ENCODE assay signal across 7 mouse cellular contexts in the genomic region with DNA sequence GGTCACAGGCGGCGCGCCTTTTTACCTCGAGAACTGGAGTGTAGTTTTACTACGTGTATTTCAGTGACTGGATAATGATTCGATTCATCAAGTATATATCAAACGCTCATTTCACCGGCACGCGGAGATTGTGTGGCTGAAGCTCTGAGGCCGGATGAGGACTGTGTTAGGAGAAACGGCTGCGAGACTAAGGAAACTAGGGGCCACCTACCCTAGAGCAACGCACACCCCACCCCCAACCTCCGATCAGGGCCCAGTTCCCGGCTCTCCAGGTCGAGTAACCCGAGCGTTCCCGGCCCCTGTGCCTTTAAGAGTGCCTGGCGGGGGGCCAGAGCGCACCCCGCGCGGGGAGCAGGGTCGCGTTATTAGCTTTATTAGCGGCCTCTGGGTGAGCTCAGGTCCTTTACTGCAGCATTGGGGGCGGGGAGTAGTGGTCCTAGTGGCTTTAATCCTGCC. TPM values are rescaled to one million over a fixed set of nuclear protein-coding genes. Genes with fewer than 3 reads are reported as not detected.
DNase-seq lines count a peak whose midpoint lies in the region; ATAC-seq and TF ChIP-seq lines count a peak whose summit lies in the region.

No protein-coding gene starts in this region.

- no peak overlapping the region for H3K9ac ChIP-seq in ES-Bruce4 (ENCODE audit: low read depth, poor library complexity, severe bottlenecking)
- H3K9ac ChIP-seq in forebrain, embryonic 15.5 days (replicated peaks), result peak overlapping the region; percentile 48
- peak overlapping the region; percentile 98 for H3K9ac ChIP-seq in limb, embryonic 14.5 days (ENCODE audit: low read depth, low read length, severe bottlenecking)
- H3K9ac ChIP-seq in neural tube, embryonic 12.5 days, result peak overlapping the region; percentile 74

- peaks cover 50% of the 10 kb centered on the region for H3K27me3 ChIP-seq in ES-Bruce4 (ENCODE audit: control insufficient read depth, insufficient read depth, low read length, poor library complexity, severe bottlenecking)
- H3K27me3 ChIP-seq in forebrain, embryonic 15.5 days, result peaks cover 50% of the 10 kb centered on the region
- H3K27me3 ChIP-seq in hindbrain, embryonic 10.5 days (ENCODE audit: insufficient read depth, poor library complexity, severe bottlenecking), result peaks cover 63% of the 10 kb centered on the region
- H3K27me3 ChIP-seq in limb, embryonic 14.5 days (ENCODE audit: control insufficient read depth, insufficient read depth, low read length), result no peaks in the 10 kb centered on the region
- H3K27me3 ChIP-seq in neural tube, embryonic 12.5 days (replicated peaks), result peaks cover 45% of the 10 kb centered on the region

- peak overlapping the region; percentile 97 for H3K4me2 ChIP-seq in forebrain, embryonic 15.5 days (replicated peaks)
- peak overlapping the region; percentile 82 for H3K4me2 ChIP-seq in limb, embryonic 14.5 days (replicated peaks; ENCODE audit: low read depth, low read length, severe bottlenecking)
- peak overlapping the region; percentile 91 for H3K4me2 ChIP-seq in neural tube, embryonic 12.5 days (replicated peaks)

- no peak for TF ChIP-seq POLR2A in ES-Bruce4 (IDR thresholded peaks at IDR 0.05; ENCODE audit: insufficient read depth, low read length)
- no peak for TF ChIP-seq POLR2A in limb, embryonic 14.5 days (IDR thresholded peaks at IDR 0.05; ENCODE audit: borderline replicate concordance, extremely low read depth, insufficient read depth, insufficient read length)

- H3K27ac ChIP-seq in ES-Bruce4 (ENCODE audit: insufficient read depth, low read length), result no peak overlapping the region
- peak overlapping the region; percentile 65; the same call in 1 of the 2 replicates for H3K27ac ChIP-seq in forebrain, embryonic 15.5 days (replicated peaks)
- peak overlapping the region; percentile 96 for H3K27ac ChIP-seq in hindbrain, embryonic 10.5 days
- peak overlapping the region; percentile 99 for H3K27ac ChIP-seq in limb, embryonic 14.5 days (replicated peaks; ENCODE audit: low read depth, low read length)
- no peak overlapping the region for H3K27ac ChIP-seq in neural tube, embryonic 12.5 days

- H3K36me3 ChIP-seq in ES-Bruce4 (ENCODE audit: control insufficient read depth, insufficient read depth, low read length, poor library complexity, severe bottlenecking), result no peaks in the 10 kb centered on the region
- no peaks in the 10 kb centered on the region for H3K36me3 ChIP-seq in forebrain, embryonic 15.5 days
- H3K36me3 ChIP-seq in hindbrain, embryonic 10.5 days, result no peaks in the 10 kb centered on the region
- peaks cover 27% of the 10 kb centered on the region for H3K36me3 ChIP-seq in limb, embryonic 14.5 days (ENCODE audit: control insufficient read depth, insufficient read depth, low read length)
- H3K36me3 ChIP-seq in neural tube, embryonic 12.5 days, result no peaks in the 10 kb centered on the region

- no peaks in the 10 kb centered on the region for H3K4me1 ChIP-seq in ES-Bruce4 (ENCODE audit: control insufficient read depth, insufficient read depth, low read length)
- H3K4me1 ChIP-seq in forebrain, embryonic 15.5 days, result peaks cover 67% of the 10 kb centered on the region
- H3K4me1 ChIP-seq in hindbrain, embryonic 10.5 days (replicated peaks), result peaks cover 76% of the 10 kb centered on the region
- H3K4me1 ChIP-seq in limb, embryonic 14.5 days (ENCODE audit: control insufficient read depth, insufficient read depth, low read length), result peaks cover 14% of the 10 kb centered on the region
- H3K4me1 ChIP-seq in neural tube, embryonic 12.5 days, result peaks cover 52% of the 10 kb centered on the region

- no peak for TF ChIP-seq EP300 in ES-Bruce4 (IDR thresholded peaks at IDR 0.05; ENCODE audit: insufficient read depth, low read depth, low read length)

- WGBS in forebrain, embryonic 15.5 days, result under 1% methylated on average over 29 of the region's 29 CpGs
- WGBS in hindbrain, embryonic 10.5 days, result under 1% methylated on average over 29 of the region's 29 CpGs
- WGBS in limb, embryonic 14.5 days, result under 1% methylated on average over 29 of the region's 29 CpGs
- WGBS in neural tube, embryonic 12.5 days, result under 1% methylated on average over 29 of the region's 29 CpGs

- no peaks in the 10 kb centered on the region for H3K9me3 ChIP-seq in ES-Bruce4 (replicated peaks; ENCODE audit: control insufficient read depth, insufficient read depth, low read length, poor library complexity, severe bottlenecking)
- no peaks in the 10 kb centered on the region for H3K9me3 ChIP-seq in forebrain, embryonic 15.5 days
- H3K9me3 ChIP-seq in hindbrain, embryonic 10.5 days, result no peaks in the 10 kb centered on the region
- no peaks in the 10 kb centered on the region for H3K9me3 ChIP-seq in limb, embryonic 14.5 days (ENCODE audit: control insufficient read depth, low read length)
- H3K9me3 ChIP-seq in neural tube, embryonic 12.5 days, result no peaks in the 10 kb centered on the region

- peak overlapping the region; percentile 48 for H3K4me3 ChIP-seq in ES-Bruce4 (ENCODE audit: low read depth, low read length)
- H3K4me3 ChIP-seq in forebrain, embryonic 15.5 days, result peak overlapping the region; percentile 53
- peak overlapping the region; percentile 72 for H3K4me3 ChIP-seq in hindbrain, embryonic 10.5 days
- H3K4me3 ChIP-seq in limb, embryonic 14.5 days (replicated peaks; ENCODE audit: low read length), result peak overlapping the region; percentile 87
- peak overlapping the region; percentile 57 for H3K4me3 ChIP-seq in neural tube, embryonic 12.5 days

- TF ChIP-seq CTCF in ES-Bruce4 (IDR thresholded peaks at IDR 0.05; ENCODE audit: low read depth, low read length), result no peak

- no peak for ATAC-seq in forebrain, embryonic 15.5 days (replicated peaks)
- ATAC-seq in limb, embryonic 14.5 days (ENCODE audit: low FRiP score, low read depth), result 0 out of 2 replicates have a peak, but pooled peaks have one; percentile 14
- peak; percentile 17; the same call in 1 of the 2 replicates for ATAC-seq in neural tube, embryonic 12.5 days (ENCODE audit: low FRiP score, low read depth)

- peak; percentile 17 for DNase-seq in adipocyte (ENCODE audit: low spot score)
- peak; percentile 65 for DNase-seq in hindbrain, embryonic 10.5 days (ENCODE audit: low spot score)
- DNase-seq in limb, embryonic 14.5 days (ENCODE audit: low spot score), result peak; percentile 84
- no peak for DNase-seq in thymus, adult 18-20 months

RNA-seq across cellular contexts. Expression of a gene that starts 1.9 kb away (rescaled TPM):
- polyA plus RNA-seq in ES-Bruce4 (2011; ENCODE audit: insufficient read depth, insufficient read length, low read depth, missing spikeins), result 0.99 and 1.3 TPM in 2 replicates
- polyA plus RNA-seq in forebrain, embryonic 15.5 days (2015; fragmentation: Nextera tagmentation; extraction: Ambion mirVana), result 14.2 and 17.4 TPM in 2 replicates
- polyA plus RNA-seq in hindbrain, embryonic 10.5 days (2016; fragmentation: Nextera tagmentation; extraction: Ambion mirVana), result 31.2 and 38.8 TPM in 2 replicates
- polyA plus RNA-seq in limb, embryonic 14.5 days (2012; rRNA removed), result 103 and 115 TPM in 2 replicates
- 108 and 131 TPM in 2 replicates for polyA plus RNA-seq in limb, embryonic 14.5 days (2014; fragmentation: Nextera tagmentation; extraction: Ambion mirVana)
- polyA plus RNA-seq in neural tube, embryonic 12.5 days (2016; fragmentation: Nextera tagmentation; extraction: Ambion mirVana), result 14.8 and 24.1 TPM in 2 replicates

Comparison
In these comparisons a context has a peak if more than half of its experiments do, and no peak if none do; other contexts are left out.
1. H3K27ac ChIP-seq: peak in forebrain, embryonic 15.5 days (single experiment), hindbrain, embryonic 10.5 days (single experiment) and limb, embryonic 14.5 days (single experiment); none in ES-Bruce4 (single experiment) and neural tube, embryonic 12.5 days (single experiment).
2. DNase-seq: peak in adipocyte (single experiment), hindbrain, embryonic 10.5 days (single experiment) and limb, embryonic 14.5 days (single experiment); none in thymus, adult 18-20 months (0 of 2).
3. Peak in every context shown above with its lines, with median percentiles within 50 percentile points of each other: H3K4me3 ChIP-seq and H3K4me2 ChIP-seq.